Mouse (Mus musculus) lung, embryonic 16.5 days (tissue): Measurements from ENCODE around the gene Ilk. TPM values are rescaled to one million over a fixed set of nuclear protein-coding genes. Genes with fewer than 3 reads are reported as not detected.

Source experiments
- ATAC-seq: fragments of 200-750 bp; cut with Nextera tagmentation; 2 replicates; pipeline ENCODE4 v1.8.0; 2017; ENCODE audit warnings: low read depth, mild to moderate bottlenecking, moderate library complexity
- H3K27ac ChIP-seq: fragments of 300-500 bp; sonication (generic); 2 replicates; pipeline ENCODE4 v1.5.1; 2014; ENCODE audit warnings: mild to moderate bottlenecking, control low read depth, low read length
- H3K27me3 ChIP-seq: fragments of 300-500 bp; sonication (generic); 2 replicates; pipeline ENCODE4 v1.6.1; 2014; ENCODE audit warnings: low read depth, low read length, mixed read lengths; ENCODE audit not compliant: control insufficient read depth, insufficient read depth
- H3K36me3 ChIP-seq: fragments of 300-500 bp; sonication (generic); 2 replicates; pipeline ENCODE4 v1.6.1; 2014; ENCODE audit warnings: low read length; ENCODE audit not compliant: control insufficient read depth, insufficient read depth
- H3K4me1 ChIP-seq: fragments of 300-500 bp; sonication (generic); replicated peaks from 2 replicates; pipeline ENCODE4 v1.6.1; 2014; ENCODE audit warnings: low read length, mixed read lengths; ENCODE audit not compliant: control insufficient read depth, insufficient read depth
- H3K4me2 ChIP-seq: fragments of 300-500 bp; sonication (generic); 2 replicates; pipeline ENCODE4 v1.6.1; 2014; ENCODE audit warnings: low read depth, low read length, control low read depth
- H3K4me3 ChIP-seq: fragments of 300-500 bp; sonication (generic); 2 replicates; pipeline ENCODE4 v1.5.1; 2014; ENCODE audit warnings: mild to moderate bottlenecking, low read length, control low read depth
- H3K9ac ChIP-seq: fragments of 300-500 bp; sonication (generic); 2 replicates; pipeline ENCODE4 v1.6.1; 2014; ENCODE audit warnings: low read length, control low read depth
- H3K9me3 ChIP-seq: fragments of 300-500 bp; sonication (generic); 2 replicates; pipeline ENCODE4 v1.6.1; 2016; ENCODE audit warnings: low read length; ENCODE audit not compliant: control insufficient read depth
- WGBS: fragments of 180-500 bp; shearing (Covaris S2); extraction: QIAGEN DNeasy Blood & Tissue Kit; methylation state at CpG from one replicate; pipeline ENCODE4 v1.1.7; 2014; 5-methylcytosine and 5-hydroxymethylcytosine counted together
- polyA plus RNA-seq: library from polyadenylated mRNA; unstranded; fragments of >200 nt; fragmentation: Nextera tagmentation; extraction: Ambion mirVana; gene quantifications from 2 replicates; pipeline ENCODE4 v1.2.1, GENCODE M21; 2015

The Ilk gene
- polyA plus RNA-seq, 1 experiment from 2014 or later: 413 TPM

DNA sequence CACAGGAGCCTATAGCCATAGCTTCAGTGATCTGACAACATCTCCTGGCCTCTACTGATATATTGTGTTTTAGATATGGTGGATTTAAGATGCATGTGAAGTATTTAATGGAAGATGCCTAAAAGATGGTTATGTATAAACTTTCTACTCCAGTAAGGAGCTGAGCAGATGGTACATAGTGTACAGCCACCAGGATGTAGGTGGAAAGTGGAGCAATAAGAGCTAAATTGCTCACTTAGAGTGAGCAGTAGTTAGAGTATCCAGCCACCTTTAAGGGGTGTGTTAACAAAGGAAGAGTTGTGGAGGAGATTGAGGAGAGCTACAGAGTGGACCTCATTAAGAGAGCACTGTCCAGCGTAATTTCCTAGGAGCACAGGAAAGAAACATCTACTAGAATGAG is 54.8 kb downstream of the Ilk start:
- H3K27me3 ChIP-seq: no peaks in the 10 kb centered on the region; the same call in 1 of the 2 replicates
- WGBS: 85% methylated on average over 1 of the region's 1 CpGs
- no peak for ATAC-seq
- no peaks in the 10 kb centered on the region for H3K36me3 ChIP-seq
- H3K4me1 ChIP-seq: peaks cover 12% of the 10 kb centered on the region
- no peak overlapping the region for H3K4me2 ChIP-seq
- H3K27ac ChIP-seq: no peak overlapping the region
- no peak overlapping the region for H3K4me3 ChIP-seq
- H3K9me3 ChIP-seq: no peaks in the 10 kb centered on the region
- H3K9ac ChIP-seq: no peak overlapping the region

Other genes starting within 250 kb of the Ilk start
- gene Smpd1, start 182.2 kb upstream of the Ilk start, polyA plus RNA-seq: 47.8 and 50.3 TPM in 2 replicates
- gene Apbb1, start 154.9 kb upstream of the Ilk start, polyA plus RNA-seq: 46.3 and 48.0 TPM in 2 replicates
- gene Hpx, start 136.5 kb upstream of the Ilk start, polyA plus RNA-seq: 1.0 and 4.6 TPM in 2 replicates
- gene Trim3, start 103.0 kb upstream of the Ilk start, polyA plus RNA-seq: 61.8 and 67.0 TPM in 2 replicates
- 181 and 208 TPM in 2 replicates for gene Timm10b, start 96.5 kb upstream of the Ilk start, polyA plus RNA-seq
- gene Arfip2, start 96.2 kb upstream of the Ilk start, polyA plus RNA-seq: 78.0 and 81.5 TPM in 2 replicates
- 24.9 and 35.7 TPM in 2 replicates for gene Gm45799, start 96.0 kb upstream of the Ilk start, polyA plus RNA-seq
- gene Dnhd1, start 85.8 kb upstream of the Ilk start, polyA plus RNA-seq: 0.55 and 1.4 TPM in 2 replicates
- gene Rrp8, start 793 bp downstream of the Ilk start, polyA plus RNA-seq: 31.1 and 41.7 TPM in 2 replicates
- gene Taf10, start 7.8 kb downstream of the Ilk start, polyA plus RNA-seq: 101 and 105 TPM in 2 replicates
- gene Tpp1, start 15.6 kb downstream of the Ilk start, polyA plus RNA-seq: 96.4 and 102 TPM in 2 replicates
- gene Dchs1, start 51.1 kb downstream of the Ilk start, polyA plus RNA-seq: 7.1 and 7.2 TPM in 2 replicates
- gene Mrpl17, start 74.5 kb downstream of the Ilk start, polyA plus RNA-seq: 344 and 345 TPM in 2 replicates
- gene Gm4070, start 217.4 kb downstream of the Ilk start, polyA plus RNA-seq: 0.51 and 1.5 TPM in 2 replicates